Mouse (Mus musculus) neural tube, embryonic 11.5 days (tissue): ENCODE data around the gene Dnase2b. TPM values are rescaled to one million over a fixed set of nuclear protein-coding genes. Genes with fewer than 3 reads are reported as not detected.

ENCODE experiments used
- ATAC-seq: fragments of 200-750 bp; cut with Nextera tagmentation; 2 replicates; pipeline ENCODE4 v1.8.0; 2017; ENCODE audit warnings: moderate number of reproducible peaks, mild to moderate bottlenecking, moderate TSS enrichment, moderate library complexity; ENCODE audit not compliant: insufficient read depth, low FRiP score, low TSS enrichment
- DNase-seq: peaks from one replicate; pipeline ENCODE4 v3.0.0-alpha.2; 2015; ENCODE audit warnings: low spot score
- H3K27ac ChIP-seq: fragments of 300-500 bp; sonication (generic); 2 replicates; pipeline ENCODE4 v1.5.1; 2014; ENCODE audit warnings: low read depth, mild to moderate bottlenecking, low read length
- H3K27me3 ChIP-seq: fragments of 300-500 bp; sonication (generic); 2 replicates; pipeline ENCODE4 v1.6.1; 2014; ENCODE audit warnings: mild to moderate bottlenecking, low read length, mixed read lengths; ENCODE audit not compliant: control insufficient read depth, insufficient read depth
- H3K36me3 ChIP-seq: fragments of 300-500 bp; sonication (generic); 2 replicates; pipeline ENCODE4 v1.6.1; 2014; ENCODE audit warnings: mild to moderate bottlenecking, low read length, moderate library complexity, mixed read lengths; ENCODE audit not compliant: control insufficient read depth, insufficient read depth
- H3K4me1 ChIP-seq: fragments of 300-500 bp; sonication (generic); 2 replicates; pipeline ENCODE4 v1.6.1; 2014; ENCODE audit warnings: low read length, mixed read lengths; ENCODE audit not compliant: control insufficient read depth, insufficient read depth
- H3K4me2 ChIP-seq: fragments of 300-500 bp; sonication (generic); 2 replicates; pipeline ENCODE4 v1.6.1; 2014; ENCODE audit warnings: low read depth, mild to moderate bottlenecking, moderate library complexity
- H3K4me3 ChIP-seq: fragments of 300-500 bp; sonication (generic); 2 replicates; pipeline ENCODE4 v1.5.1; 2014; ENCODE audit warnings: low read depth, low read length
- H3K9ac ChIP-seq: fragments of 300-500 bp; sonication (generic); 2 replicates; pipeline ENCODE4 v1.6.1; 2014; ENCODE audit warnings: mild to moderate bottlenecking, low read length
- H3K9me3 ChIP-seq: fragments of 300-500 bp; sonication (generic); 2 replicates; pipeline ENCODE4 v1.6.1; 2016; ENCODE audit warnings: low read length; ENCODE audit not compliant: control insufficient read depth
- WGBS: fragments of 180-500 bp; shearing (Covaris S2); extraction: QIAGEN DNeasy Blood & Tissue Kit; methylation state at CpG from one replicate; pipeline ENCODE4 v1.1.7; 2014; 5-methylcytosine and 5-hydroxymethylcytosine counted together
- polyA plus RNA-seq: library from polyadenylated mRNA; unstranded; fragments of >200 nt; fragmentation: Nextera tagmentation; extraction: Ambion mirVana; gene quantifications from 2 replicates; pipeline ENCODE4 v1.2.1, GENCODE M21; 2014

The Dnase2b gene
- polyA plus RNA-seq, 1 experiment from 2014 or later = not detected

DNA sequence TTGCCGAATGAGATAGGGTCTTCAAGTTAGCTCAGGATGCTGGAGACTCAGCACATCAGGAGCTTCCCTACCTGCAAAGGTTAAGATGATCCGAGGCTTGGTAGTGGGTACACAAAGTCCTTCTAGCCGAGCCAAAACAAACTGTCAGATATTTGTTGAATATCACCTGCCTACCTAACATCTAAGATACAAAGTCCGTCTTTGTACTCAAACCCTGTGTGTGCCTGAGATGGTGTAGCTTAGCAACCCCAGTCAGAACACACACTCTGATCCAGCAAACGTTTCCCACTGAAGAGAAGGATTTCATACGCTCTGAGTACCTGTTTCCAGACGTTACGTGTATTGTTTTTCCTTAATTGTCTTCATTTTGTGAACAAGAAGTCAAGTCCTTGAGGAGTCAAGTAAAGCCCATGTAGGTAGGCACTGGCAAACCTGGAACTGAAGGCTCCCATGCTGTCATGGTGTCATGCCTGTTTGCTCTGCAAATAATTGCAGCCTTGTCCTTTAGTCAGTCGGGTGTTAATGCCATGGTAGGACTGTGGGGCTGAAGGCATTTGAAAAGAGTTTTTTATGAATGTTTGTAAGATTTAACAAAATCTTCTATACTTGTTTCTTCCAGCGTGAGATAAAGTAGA is 45.1 kb downstream of the Dnase2b start, which contains the start of gene Uox:
Uox (plus strand) TSS at position 279 of the 635 bp plus-strand sequence.
- H3K4me1 ChIP-seq = no peaks in the 10 kb centered on the region
- no peaks in the 10 kb centered on the region for H3K9me3 ChIP-seq
- no peak within 1 kb of the TSS for H3K27ac ChIP-seq
- H3K36me3 ChIP-seq = no peaks in the 10 kb centered on the region
- H3K4me2 ChIP-seq = no peak within 1 kb of the TSS
- DNase-seq = no peak
- WGBS = 86% methylated on average over 10 of the region's 10 CpGs
- H3K4me3 ChIP-seq = no peak within 1 kb of the TSS
- ATAC-seq = no peak
- no peak within 1 kb of the TSS for H3K9ac ChIP-seq
- no peaks in the 10 kb centered on the region for H3K27me3 ChIP-seq

- H3K27me3 ChIP-seq = no peaks in the 10 kb centered on the region
- ATAC-seq (no peak), DNase-seq (no peak)
- no peaks in the 10 kb centered on the region for H3K9me3 ChIP-seq
- no peak overlapping the region for H3K4me3 ChIP-seq
- WGBS = 88% methylated on average over 3 of the region's 3 CpGs
- no peak overlapping the region for H3K27ac ChIP-seq
- no peaks in the 10 kb centered on the region for H3K36me3 ChIP-seq
- no peaks in the 10 kb centered on the region for H3K4me1 ChIP-seq
- H3K9ac ChIP-seq = no peak overlapping the region
- H3K4me2 ChIP-seq = no peak overlapping the region
Measured at GRCm38 (mm10) chr3:146569594-146569993, 45.8 kb downstream of the Dnase2b start.

DNA sequence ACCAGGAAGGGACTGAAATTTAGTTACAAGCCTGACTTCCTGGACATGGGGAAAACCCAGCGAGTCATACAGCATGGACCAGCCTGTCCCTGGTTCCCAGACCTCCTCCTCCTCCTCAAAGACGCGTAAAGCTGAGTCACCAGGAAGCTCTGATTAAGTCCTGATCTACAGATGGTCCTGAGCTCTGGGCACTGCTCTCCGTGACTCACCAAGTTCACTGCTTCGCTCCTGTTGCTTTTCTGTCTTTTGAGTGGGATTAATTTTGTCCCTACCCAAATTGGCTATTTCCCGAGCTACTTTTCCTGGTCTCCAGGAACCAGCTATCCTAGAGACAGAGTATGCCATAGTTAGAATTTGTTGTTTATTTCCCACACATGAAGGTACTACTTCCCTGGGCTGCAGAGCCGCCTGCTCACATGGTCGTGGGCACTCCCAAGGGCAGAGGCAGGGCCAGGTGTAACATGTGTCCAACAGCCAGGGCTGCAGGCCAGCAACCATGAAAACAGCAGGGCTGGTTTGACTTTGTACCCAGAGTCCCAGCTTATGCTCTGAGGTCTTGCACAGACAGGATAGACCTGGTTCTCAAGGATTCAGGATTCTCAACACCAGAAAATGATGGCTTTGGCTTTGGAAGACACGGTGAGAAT is 47.4 kb downstream of the Dnase2b start:
- Histone ChIP-seq H3K27ac (no peak overlapping the region), H3K4me1 (no peaks in the 10 kb centered on the region), H3K9ac (no peak overlapping the region), H3K4me2 (no peak overlapping the region), H3K4me3 (no peak overlapping the region), H3K36me3 (no peaks in the 10 kb centered on the region), H3K27me3 (no peaks in the 10 kb centered on the region), H3K9me3 (no peaks in the 10 kb centered on the region)
- WGBS = 80% methylated on average over 9 of the region's 9 CpGs
- no peak for DNase-seq
- ATAC-seq = no peak

DNA sequence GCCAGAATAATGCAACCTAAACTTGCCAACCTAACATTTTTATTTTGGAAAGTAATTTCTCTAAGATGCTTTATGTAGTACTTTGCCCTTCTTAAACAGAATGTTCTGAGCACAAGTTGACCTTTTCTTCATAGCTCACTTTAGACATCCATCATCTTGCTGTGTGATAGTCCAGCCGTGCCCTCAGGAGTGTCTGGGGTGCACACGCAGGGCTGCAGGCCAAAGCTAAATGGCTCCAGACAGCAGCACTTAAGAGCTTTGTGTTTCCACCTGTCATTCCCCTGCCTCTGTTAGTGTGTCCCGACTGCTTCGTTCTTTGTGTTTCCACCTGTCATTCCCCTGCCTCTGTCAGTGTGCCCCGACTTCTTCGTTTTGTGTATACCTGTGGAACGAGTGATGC is 48.0 kb downstream of the Dnase2b start:
- 78% methylated on average over 7 of the region's 7 CpGs for WGBS
- Histone ChIP-seq H3K4me2 (no peak overlapping the region), H3K4me3 (no peak overlapping the region), H3K9me3 (no peaks in the 10 kb centered on the region), H3K27me3 (no peaks in the 10 kb centered on the region), H3K36me3 (no peaks in the 10 kb centered on the region), H3K27ac (no peak overlapping the region), H3K4me1 (no peaks in the 10 kb centered on the region), H3K9ac (no peak overlapping the region)
- DNase-seq = no peak
- no peak for ATAC-seq

GRCm38 (mm10) chr3:146565065-146565411 is 50.4 kb downstream of the Dnase2b start:
- Histone ChIP-seq H3K4me3 (no peak overlapping the region), H3K9me3 (no peaks in the 10 kb centered on the region), H3K4me1 (no peaks in the 10 kb centered on the region), H3K4me2 (no peak overlapping the region), H3K36me3 (no peaks in the 10 kb centered on the region), H3K27ac (no peak overlapping the region), H3K9ac (no peak overlapping the region), H3K27me3 (no peaks in the 10 kb centered on the region)
- DNase-seq (no peak), ATAC-seq (no peak)
- WGBS = 91% methylated on average over 1 of the region's 1 CpGs

DNA sequence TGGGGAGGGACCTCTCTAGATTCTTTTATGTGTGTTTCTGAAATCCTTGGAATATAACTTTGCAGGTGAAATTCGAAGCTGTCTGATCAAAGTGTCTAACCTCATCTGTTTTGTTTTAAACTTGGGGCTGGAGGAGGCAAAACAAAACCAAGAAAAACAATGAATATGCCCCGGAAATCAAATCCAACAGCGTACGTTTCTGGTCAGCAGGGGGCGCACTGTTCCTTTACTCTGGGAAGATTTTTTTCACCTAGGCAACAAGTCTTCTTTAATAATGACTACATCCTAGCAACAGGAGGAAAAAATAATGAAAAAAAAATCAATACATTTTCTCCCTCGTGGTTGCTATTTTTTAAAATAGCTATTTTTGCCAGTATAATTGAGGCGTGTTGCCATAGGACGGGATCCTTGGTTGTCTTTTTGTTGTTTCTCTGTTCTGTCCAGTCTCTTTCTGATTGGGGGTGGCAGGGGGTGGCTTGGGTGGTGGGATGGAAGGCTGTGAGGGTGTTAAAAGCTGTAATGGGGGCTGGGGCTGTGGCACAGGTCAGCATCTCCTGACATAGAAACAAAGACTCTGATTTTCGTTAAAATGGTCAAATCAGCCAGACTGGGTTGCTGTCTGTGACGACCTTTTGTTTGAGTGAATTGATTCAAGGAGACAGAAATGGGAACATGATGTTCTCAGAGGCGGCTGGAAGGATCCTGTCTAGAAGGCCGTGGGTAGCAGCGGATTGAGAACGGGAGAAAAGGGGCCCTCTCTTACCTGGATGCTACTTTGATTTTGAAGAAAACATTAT is 50.9 kb downstream of the Dnase2b start:
- no peaks in the 10 kb centered on the region for H3K9me3 ChIP-seq
- H3K4me1 ChIP-seq = no peaks in the 10 kb centered on the region
- H3K9ac ChIP-seq = no peak overlapping the region
- no peaks in the 10 kb centered on the region for H3K36me3 ChIP-seq
- 43% methylated on average over 14 of the region's 14 CpGs for WGBS
- DNase-seq (peak; percentile 84), ATAC-seq (peak; percentile 16; the same call in 1 of the 2 replicates)
- H3K27me3 ChIP-seq = no peaks in the 10 kb centered on the region
- H3K4me3 ChIP-seq = no peak overlapping the region
- H3K4me2 ChIP-seq = no peak overlapping the region
- H3K27ac ChIP-seq = no peak overlapping the region

DNA sequence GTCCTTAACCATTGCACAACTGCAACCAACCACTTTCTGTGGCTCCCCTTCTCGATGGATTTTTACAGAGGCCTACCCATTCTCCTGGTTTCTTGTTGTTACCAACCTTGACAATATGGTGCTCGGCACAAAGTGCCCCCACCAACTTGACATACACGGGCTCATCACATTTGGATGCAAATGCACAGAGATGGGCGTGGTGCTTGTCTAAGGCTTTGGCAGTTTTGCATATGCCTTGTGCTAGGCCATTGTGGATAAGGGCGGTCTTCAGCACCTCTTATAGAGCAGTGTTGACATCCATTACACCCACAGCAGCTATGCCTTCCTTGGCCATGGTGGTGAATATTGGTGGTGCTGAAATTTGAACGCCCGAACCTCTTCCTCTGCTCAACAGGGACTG is 52.5 kb downstream of the Dnase2b start:
- H3K9me3 ChIP-seq = no peaks in the 10 kb centered on the region
- H3K4me2 ChIP-seq = no peak overlapping the region
- H3K9ac ChIP-seq = no peak overlapping the region
- no peaks in the 10 kb centered on the region for H3K4me1 ChIP-seq
- no peaks in the 10 kb centered on the region for H3K27me3 ChIP-seq
- no peak overlapping the region for H3K4me3 ChIP-seq
- no peak overlapping the region for H3K27ac ChIP-seq
- WGBS = 89% methylated on average over 7 of the region's 7 CpGs
- H3K36me3 ChIP-seq = no peaks in the 10 kb centered on the region
- DNase-seq (no peak), ATAC-seq (no peak)

- 94% methylated on average over 6 of the region's 6 CpGs for WGBS
Measured at GRCm38 (mm10) chr3:146557507-146557906, 57.9 kb downstream of the Dnase2b start.

More at GRCm38 (mm10) chr3:146557507-146557906, 57.9 kb downstream of the Dnase2b start:
- Histone ChIP-seq H3K27me3 (no peaks in the 10 kb centered on the region), H3K4me3 (no peak overlapping the region), H3K9ac (no peak overlapping the region), H3K4me1 (no peaks in the 10 kb centered on the region), H3K27ac (no peak overlapping the region), H3K9me3 (no peaks in the 10 kb centered on the region), H3K36me3 (no peaks in the 10 kb centered on the region), H3K4me2 (no peak overlapping the region)
- DNase-seq (no peak), ATAC-seq (no peak)
